Mouse (Mus musculus): ENCODE data around the gene Stk17b. TPM values are rescaled to one million over a fixed set of nuclear protein-coding genes. Genes with fewer than 3 reads are reported as not detected.

Gene Stk17b
- 3.0 TPM for polyA plus RNA-seq (2015; fragmentation: Illumina TruSeq; extraction: RNeasy Lipid Tissue Mini Kit (QIAGEN cat#74804); ENCODE audit: insufficient read depth, low read depth, low replicate concordance)

DNA sequence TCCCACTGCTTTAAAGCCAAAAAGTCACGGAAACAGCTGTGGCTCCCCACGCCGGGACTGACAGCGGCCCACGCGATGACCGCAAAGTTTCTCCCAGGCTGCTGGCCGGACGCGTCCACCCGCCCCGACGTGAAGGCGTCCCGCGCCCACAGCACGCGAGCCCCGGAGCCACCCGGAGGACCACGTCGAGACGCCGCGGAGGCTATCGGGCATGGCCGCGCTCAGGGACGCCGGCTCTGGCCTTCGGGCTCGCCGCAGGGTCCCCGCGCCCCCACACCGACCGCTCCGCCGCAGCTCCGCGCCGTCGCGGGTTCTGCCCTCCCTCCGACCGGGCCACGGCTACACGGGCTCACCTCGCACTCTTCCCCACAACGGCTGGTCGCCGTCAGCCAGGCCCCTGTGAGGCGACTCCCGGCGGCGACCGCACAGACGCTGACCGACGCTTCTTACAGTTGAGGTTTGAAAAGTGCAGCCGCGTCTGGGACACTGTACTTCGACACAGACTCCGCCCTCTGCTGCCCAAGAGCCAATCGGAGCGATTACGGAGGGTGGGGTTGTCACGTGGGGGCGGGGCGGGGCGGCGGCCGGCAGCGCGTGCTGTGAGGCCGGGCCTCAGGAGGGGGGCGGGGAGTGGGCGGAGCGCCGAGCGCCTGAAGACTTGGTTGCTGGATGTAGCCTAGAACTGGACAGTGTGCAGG lies at the start of gene Stk17b:
Gene Stk17b (minus strand): TSS at position 504 of the 698 bp plus-strand sequence.

DNA sequence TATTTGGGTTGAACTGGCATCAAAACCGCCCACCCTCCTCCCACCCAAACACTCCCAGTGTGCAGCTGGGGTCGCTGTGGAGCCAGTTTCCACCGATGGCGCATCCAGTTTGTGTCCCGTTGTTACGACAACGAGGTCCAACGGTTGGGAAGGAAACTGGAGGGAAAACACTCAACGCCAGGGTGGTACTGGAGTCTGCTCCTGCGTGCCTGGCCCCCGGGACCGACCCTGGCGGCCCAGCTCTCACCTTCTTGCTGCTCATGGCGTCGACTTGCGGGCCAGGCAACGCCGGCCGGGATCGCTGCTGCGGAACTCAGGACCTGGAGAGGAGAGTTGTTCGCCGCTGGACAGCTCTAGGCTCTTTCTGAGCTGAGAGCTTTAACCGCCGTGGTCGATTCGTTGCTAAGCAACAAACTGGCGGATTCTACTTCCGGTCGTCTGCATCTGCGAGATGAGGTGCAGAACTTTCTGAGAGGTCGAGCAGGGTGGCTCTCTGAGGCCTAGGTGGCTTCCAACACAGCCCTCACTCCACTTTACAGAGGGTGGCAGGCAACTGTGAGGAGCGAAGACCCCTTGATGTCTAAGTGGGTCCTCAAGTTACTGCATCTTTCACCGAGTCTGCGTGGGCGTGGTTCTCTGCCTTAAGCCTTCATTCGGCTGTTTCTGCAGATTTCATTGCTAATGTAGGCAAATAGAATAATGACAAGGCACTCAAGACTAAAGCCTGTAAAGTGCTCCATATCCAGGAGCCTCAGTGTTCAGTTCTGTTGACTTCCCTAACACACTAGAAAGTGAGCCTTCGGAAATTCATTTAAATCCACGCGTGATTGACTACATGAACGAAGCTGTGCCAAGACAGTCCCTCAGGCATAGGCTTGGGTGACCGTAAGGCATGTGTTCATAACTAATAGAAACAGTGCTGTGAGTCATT lies 78.3 kb downstream of the Stk17b start, which contains the start of gene Dnah7a:
Gene Dnah7a (minus strand): TSS at position 354 of the 931 bp plus-strand sequence.

Other genes starting within 250 kb of the Stk17b start
- gene Dnah7a, start 78.4 kb downstream of the Stk17b start, polyA plus RNA-seq (2015; fragmentation: Illumina TruSeq; extraction: RNeasy Lipid Tissue Mini Kit (QIAGEN cat#74804); ENCODE audit: insufficient read depth, low read depth, low replicate concordance), result not detected